In the genomic region with DNA sequence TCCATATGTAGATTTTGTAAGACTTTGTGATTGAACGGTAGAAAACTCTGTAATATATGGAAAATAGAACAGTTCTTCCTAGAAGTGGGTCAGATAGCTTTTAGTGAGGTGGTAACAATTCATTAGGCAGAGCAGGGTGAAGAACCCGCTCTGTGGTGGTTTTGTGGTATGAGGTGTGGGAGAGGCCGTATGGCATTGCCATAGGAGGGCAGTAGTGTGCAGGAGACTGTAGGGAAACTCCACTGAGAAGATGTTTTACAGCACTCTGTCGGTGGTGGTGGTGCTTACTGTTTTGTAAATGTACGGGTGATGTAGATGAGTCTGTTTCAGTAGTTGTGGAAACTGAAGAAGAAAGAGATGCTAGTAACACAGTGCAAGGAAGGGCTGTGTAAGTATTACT, we compare ENCODE assay signal across 20 mouse cellular contexts. TPM values are rescaled to one million over a fixed set of nuclear protein-coding genes. Genes with fewer than 3 reads are reported as not detected.
A peak's percentile ranks its signal among the peaks of the same experiment; 100 is the strongest.
DNase-seq lines count a peak whose midpoint lies in the region; ATAC-seq and TF ChIP-seq lines count a peak whose summit lies in the region.
"Had no signal": no experiment of that assay in that cellular context is flagged by ENCODE, and none has a peak within 500 bp of the region (broad histone marks: within the 10 kb centered on the region; RNA-seq: fewer than 3 reads in every experiment).

No protein-coding gene starts in this region.

- CTCF ChIA-PET in Patski (lab: Charles Lee): interaction anchor here (0.5 to 2.4 kb wide), 6 partner anchors 9 to 173 kb away, joined by 3 to 9 read pairs (median 4); no protein-coding TSS in a partner anchor

- peaks cover 66% of the 10 kb centered on the region for H3K36me3 ChIP-seq in hindbrain, postnatal 0 days (ENCODE audit: insufficient read depth, low read length)
- H3K36me3 ChIP-seq in hindbrain, embryonic 16.5 days (ENCODE audit: control insufficient read depth, insufficient read depth, low read length): peaks cover 59% of the 10 kb centered on the region
- peaks cover 45% of the 10 kb centered on the region for H3K36me3 ChIP-seq in lung, postnatal 0 days (ENCODE audit: insufficient read depth, low read length)

- no peak overlapping the region for H3K4me2 ChIP-seq in hindbrain, postnatal 0 days (ENCODE audit: low read depth, low read length)
- H3K4me2 ChIP-seq in hindbrain, embryonic 16.5 days (ENCODE audit: low read length): no peak overlapping the region
- H3K4me2 ChIP-seq in lung, postnatal 0 days (replicated peaks; ENCODE audit: low read depth, low read length): no peak overlapping the region
- H3K4me2 ChIP-seq: forebrain, embryonic 13.5 days; heart, embryonic 11.5 days; liver, embryonic 13.5 days; neural tube, embryonic 13.5 days; stomach, embryonic 15.5 days had no signal

- no peak overlapping the region for H3K27ac ChIP-seq in hindbrain, postnatal 0 days
- H3K27ac ChIP-seq in hindbrain, embryonic 16.5 days (ENCODE audit: low read depth, low read length): no peak overlapping the region
- no peak overlapping the region for H3K27ac ChIP-seq in lung, postnatal 0 days (ENCODE audit: low read length)
- H3K27ac ChIP-seq: forebrain, embryonic 13.5 days; gastrocnemius, adult 2 months; liver, embryonic 13.5 days; neural tube, embryonic 13.5 days; stomach, embryonic 15.5 days had no signal

- TF ChIP-seq EP300 in lung, postnatal 0 days (IDR thresholded peaks at IDR 0.05): no peak

- TF ChIP-seq CTCF in hindbrain, postnatal 0 days (IDR thresholded peaks at IDR 0.05; ENCODE audit: low read depth): 0 out of 2 replicates have a peak, but pooled peaks have one; percentile 22
- peak; percentile 34; the same call in 1 of the 2 replicates for TF ChIP-seq CTCF in lung, postnatal 0 days (IDR thresholded peaks at IDR 0.05)
- TF ChIP-seq CTCF in Patski (IDR thresholded peaks at IDR 0.05): peak; percentile 71

- ATAC-seq in hindbrain, postnatal 0 days: no peak
- ATAC-seq in hindbrain, embryonic 16.5 days: no peak
- ATAC-seq in lung, postnatal 0 days: no peak
- peak; percentile 57 for ATAC-seq in Patski
- ATAC-seq in monocyte, adult 5-6 weeks (replicated peaks; ENCODE audit: insufficient number of reproducible peaks, low FRiP score, low TSS enrichment, poor library complexity, severe bottlenecking): no peak
- ATAC-seq: forebrain, embryonic 13.5 days; intestine, embryonic 16.5 days had no signal

- POLR2A ChIA-PET in Patski (lab: Charles Lee): interaction anchor here (1.0 kb wide), 1 partner anchor 57 kb away, joined by 3 read pairs; no protein-coding TSS in a partner anchor

- no peaks in the 10 kb centered on the region for H3K9me3 ChIP-seq in hindbrain, postnatal 0 days (ENCODE audit: low read length)
- no peaks in the 10 kb centered on the region for H3K9me3 ChIP-seq in hindbrain, embryonic 16.5 days (ENCODE audit: control insufficient read depth, low read length)
- no peaks in the 10 kb centered on the region for H3K9me3 ChIP-seq in lung, postnatal 0 days (ENCODE audit: low read length)
- H3K9me3 ChIP-seq: forebrain, embryonic 13.5 days; liver, embryonic 13.5 days; neural tube, embryonic 13.5 days; stomach, embryonic 15.5 days had no signal

- no peak overlapping the region for H3K4me3 ChIP-seq in hindbrain, postnatal 0 days (ENCODE audit: low read length)
- no peak overlapping the region for H3K4me3 ChIP-seq in hindbrain, embryonic 16.5 days (ENCODE audit: low read length)
- no peak overlapping the region for H3K4me3 ChIP-seq in lung, postnatal 0 days (ENCODE audit: low read depth, low read length)
- H3K4me3 ChIP-seq: forebrain, embryonic 13.5 days; gastrocnemius, adult 2 months; liver, embryonic 13.5 days; neural tube, embryonic 13.5 days; stomach, embryonic 15.5 days had no signal

- H3K27me3 ChIP-seq in hindbrain, postnatal 0 days (ENCODE audit: insufficient read depth, low read length): no peaks in the 10 kb centered on the region
- H3K27me3 ChIP-seq in hindbrain, embryonic 16.5 days (replicated peaks; ENCODE audit: control insufficient read depth, insufficient read depth, low read length): no peaks in the 10 kb centered on the region
- no peaks in the 10 kb centered on the region for H3K27me3 ChIP-seq in lung, postnatal 0 days (replicated peaks; ENCODE audit: insufficient read depth, low read length)
- H3K27me3 ChIP-seq in Patski: no peaks in the 10 kb centered on the region
- H3K27me3 ChIP-seq: forebrain, embryonic 13.5 days; liver, embryonic 13.5 days; neural tube, embryonic 13.5 days; stomach, embryonic 15.5 days had no signal

- no peaks in the 10 kb centered on the region for H3K4me1 ChIP-seq in hindbrain, postnatal 0 days (ENCODE audit: insufficient read depth, low read length)
- H3K4me1 ChIP-seq in hindbrain, embryonic 16.5 days (ENCODE audit: control insufficient read depth, insufficient read depth, low read depth, low read length): no peaks in the 10 kb centered on the region
- no peaks in the 10 kb centered on the region for H3K4me1 ChIP-seq in lung, postnatal 0 days (ENCODE audit: insufficient read depth, low read depth, low read length)
- H3K4me1 ChIP-seq: forebrain, embryonic 13.5 days; liver, embryonic 13.5 days; neural tube, embryonic 13.5 days; stomach, embryonic 15.5 days had no signal

- WGBS in hindbrain, postnatal 0 days: 76% methylated on average over 5 of the region's 5 CpGs
- WGBS in hindbrain, embryonic 16.5 days: 84% methylated on average over 5 of the region's 5 CpGs
- WGBS in lung, postnatal 0 days: 78% methylated on average over 5 of the region's 5 CpGs

- DNase-seq in hindbrain, postnatal 0 days (ENCODE audit: low spot score): no peak
- no peak for DNase-seq in lung, postnatal 0 days (ENCODE audit: low spot score)
- no peak for DNase-seq in lung, adult 18-20 months
- DNase-seq in Patski (ENCODE audit: low read depth, low spot score): no peak
- DNase-seq in ovary, postnatal 14 days (ENCODE audit: low spot score): no peak
- DNase-seq: cerebellum, adult 2 months; gastrocnemius, adult 2 months; heart, postnatal 36 days; liver, embryonic 13.5 days; lung, postnatal 4 days; midbrain, embryonic 14.5 days; retina, postnatal 1 day; thymus, postnatal 4 days had no signal

- no peak overlapping the region for H3K9ac ChIP-seq in hindbrain, postnatal 0 days (replicated peaks; ENCODE audit: low read length)
- H3K9ac ChIP-seq in hindbrain, embryonic 16.5 days (ENCODE audit: low read depth, low read length): no peak overlapping the region
- no peak overlapping the region for H3K9ac ChIP-seq in lung, postnatal 0 days (replicated peaks; ENCODE audit: low read depth)
- H3K9ac ChIP-seq: forebrain, embryonic 13.5 days; liver, embryonic 13.5 days; neural tube, embryonic 13.5 days; stomach, embryonic 15.5 days had no signal

- in situ Hi-C loops in Patski (cut with MboI; ENCODE audit: low pct_unique_long_range_greater_than_20kb): no loop called here

RNA-seq across cellular contexts. Expression of gene Polr2b, which starts 20.2 kb away (rescaled TPM):
- 46.4 and 61.0 TPM in 2 replicates for total RNA-seq in hindbrain, postnatal 0 days (2014; rRNA removed)
- 48.8 and 50.9 TPM in 2 replicates for polyA plus RNA-seq in hindbrain, postnatal 0 days (2015; fragmentation: Nextera tagmentation; extraction: Ambion mirVana)
- polyA plus RNA-seq in hindbrain, embryonic 16.5 days (2015; fragmentation: Nextera tagmentation; extraction: Ambion mirVana): 52.4 and 59.2 TPM in 2 replicates
- polyA plus RNA-seq in lung, postnatal 0 days (2015; fragmentation: Nextera tagmentation; extraction: Ambion mirVana): 23.6 and 26.2 TPM in 2 replicates
- polyA plus RNA-seq in Patski (2021): 75.3 TPM
- 105 to 132 TPM (median 106 TPM) in 3 replicates for total RNA-seq in monocyte, adult 5-6 weeks (2017)

RNA-seq across cellular contexts. Expression of gene Noa1, which starts 20.3 kb away (rescaled TPM):
- total RNA-seq in hindbrain, postnatal 0 days (2014; rRNA removed): 16.3 and 18.7 TPM in 2 replicates
- 33.3 and 34.7 TPM in 2 replicates for polyA plus RNA-seq in hindbrain, postnatal 0 days (2015; fragmentation: Nextera tagmentation; extraction: Ambion mirVana)
- 33.2 and 34.7 TPM in 2 replicates for polyA plus RNA-seq in hindbrain, embryonic 16.5 days (2015; fragmentation: Nextera tagmentation; extraction: Ambion mirVana)
- 11.6 and 13.6 TPM in 2 replicates for polyA plus RNA-seq in lung, postnatal 0 days (2015; fragmentation: Nextera tagmentation; extraction: Ambion mirVana)
- 28.2 TPM for polyA plus RNA-seq in Patski (2021)
- 4.2 to 7.1 TPM (median 4.9 TPM) in 3 replicates for total RNA-seq in monocyte, adult 5-6 weeks (2017)
